Mouse (Mus musculus) small intestine, adult 2 months (tissue): ENCODE results near the gene Ccdc88c. TPM values are rescaled to one million over a fixed set of nuclear protein-coding genes. Genes with fewer than 3 reads are reported as not detected.

Source experiments
- H3K27ac ChIP-seq: fragments of 200-500 bp; 2 replicates; pipeline ENCODE4 v1.5.1; 2012; ENCODE audit warnings: low read depth, low read length, control low read depth, inconsistent platforms; ENCODE audit not compliant: insufficient read depth
- H3K27me3 ChIP-seq: fragments of 200-500 bp; 2 replicates; pipeline ENCODE4 v1.6.1; 2012; ENCODE audit warnings: mild to moderate bottlenecking, moderate library complexity, low read length, inconsistent platforms; ENCODE audit not compliant: control insufficient read depth, insufficient read depth
- H3K36me3 ChIP-seq: fragments of 200-500 bp; 2 replicates; pipeline ENCODE4 v1.6.1; 2012; ENCODE audit warnings: mild to moderate bottlenecking, low read length, control low read depth, inconsistent platforms; ENCODE audit not compliant: control insufficient read depth, insufficient read depth
- H3K4me1 ChIP-seq: fragments of 200-500 bp; 2 replicates; pipeline ENCODE4 v1.6.1; 2012; ENCODE audit warnings: low read length, inconsistent platforms, mixed read lengths; ENCODE audit not compliant: control insufficient read depth, insufficient read depth, insufficient read length
- H3K4me3 ChIP-seq: fragments of 200-500 bp; 2 replicates; pipeline ENCODE4 v1.5.1; 2012; ENCODE audit warnings: low read depth, mild to moderate bottlenecking, control low read depth, inconsistent platforms, low read length, moderate library complexity
- CTCF ChIP-seq: fragments of 200-500 bp; IDR thresholded peaks from 2 replicates; pipeline ENCODE4 v1.5.1; 2012; ENCODE audit warnings: low read depth, mild to moderate bottlenecking, control low read depth, inconsistent platforms, low read length, moderate library complexity, mixed read lengths; ENCODE audit not compliant: insufficient replicate concordance, insufficient read length; ENCODE audit errors: extremely low read depth
- POLR2A ChIP-seq: fragments of 200-500 bp; IDR thresholded peaks from 2 replicates; pipeline ENCODE4 v1.6.1; 2012; ENCODE audit warnings: low read depth, mild to moderate bottlenecking, control low read depth, inconsistent platforms, low read length, moderate library complexity
- whole genome bisulfite sequencing: fragments of 180-500 bp; shearing (Covaris S2); methylation state at CpG from one replicate; pipeline ENCODE4 v1.1.7; 2018; 5-methylcytosine and 5-hydroxymethylcytosine counted together
- polyA plus RNA-seq: library from polyadenylated mRNA; depleted of rRNA; stranded (reverse); fragments of >200 nt; gene quantifications from 2 replicates; pipeline ENCODE4 v1.2.3, GENCODE M21; 2012

Ccdc88c gene
- polyA plus RNA-seq, 1 experiment: 11.7 TPM

- no peaks in the 10 kb centered on the region for H3K36me3 ChIP-seq
- no peaks in the 10 kb centered on the region for H3K27me3 ChIP-seq
- no peak overlapping the region for H3K27ac ChIP-seq
- TF ChIP-seq POLR2A (no peak), CTCF (no peak)
- H3K4me3 ChIP-seq: no peak overlapping the region
- WGBS: 89% methylated on average over 5 of the region's 5 CpGs
- peaks cover 48% of the 10 kb centered on the region for H3K4me1 ChIP-seq
Measured at GRCm38 (mm10) chr12:101004982-101005381, 23.9 kb downstream of the Ccdc88c start.

- H3K27ac ChIP-seq: no peak overlapping the region
- 35% methylated on average over 4 of the region's 4 CpGs for WGBS
- H3K36me3 ChIP-seq: no peaks in the 10 kb centered on the region
- TF ChIP-seq CTCF: no peak
- no peak for TF ChIP-seq POLR2A
- H3K4me3 ChIP-seq: no peak overlapping the region
- H3K27me3 ChIP-seq: no peaks in the 10 kb centered on the region
- peaks cover 58% of the 10 kb centered on the region for H3K4me1 ChIP-seq
Measured at GRCm38 (mm10) chr12:101002801-101003513, 25.9 kb downstream of the Ccdc88c start.

- H3K27ac ChIP-seq: peak overlapping the region; percentile 23
Measured at GRCm38 (mm10) chr12:100999061-100999954, 29.5 kb downstream of the Ccdc88c start.

GRCm38 (mm10) chr12:100998564-100998962 is 30.3 kb downstream of the Ccdc88c start:
- Histone ChIP-seq H3K36me3 (no peaks in the 10 kb centered on the region), H3K4me3 (no peak overlapping the region), H3K27me3 (no peaks in the 10 kb centered on the region), H3K27ac (peak overlapping the region; percentile 23), H3K4me1 (peaks cover 62% of the 10 kb centered on the region)
- TF ChIP-seq CTCF (no peak), POLR2A (no peak)
- 23% methylated on average over 8 of the region's 8 CpGs for WGBS

More at GRCm38 (mm10) chr12:100999061-100999954, 29.5 kb downstream of the Ccdc88c start:
- Histone ChIP-seq H3K4me1 (peaks cover 64% of the 10 kb centered on the region), H3K4me3 (no peak overlapping the region), H3K27me3 (no peaks in the 10 kb centered on the region), H3K36me3 (no peaks in the 10 kb centered on the region)
- WGBS: 47% methylated on average over 7 of the region's 7 CpGs
- no peak for TF ChIP-seq POLR2A
- TF ChIP-seq CTCF: no peak

GRCm38 (mm10) chr12:100997830-100998563 is 30.9 kb downstream of the Ccdc88c start:
- no peak overlapping the region for H3K4me3 ChIP-seq
- H3K27ac ChIP-seq: peak overlapping the region; percentile 20; the same call in 1 of the 2 replicates
- 12% methylated on average over 10 of the region's 10 CpGs for WGBS
- no peaks in the 10 kb centered on the region for H3K36me3 ChIP-seq
- H3K4me1 ChIP-seq: peaks cover 60% of the 10 kb centered on the region
- TF ChIP-seq POLR2A: no peak
- TF ChIP-seq CTCF: no peak
- no peaks in the 10 kb centered on the region for H3K27me3 ChIP-seq

- WGBS: 66% methylated on average over 5 of the region's 5 CpGs
- TF ChIP-seq CTCF (no peak), POLR2A (no peak)
- Histone ChIP-seq H3K36me3 (no peaks in the 10 kb centered on the region), H3K27ac (no peak overlapping the region), H3K4me1 (peaks cover 48% of the 10 kb centered on the region), H3K27me3 (no peaks in the 10 kb centered on the region), H3K4me3 (no peak overlapping the region)
Measured at GRCm38 (mm10) chr12:100996378-100996898, 32.4 kb downstream of the Ccdc88c start.
